Mouse (Mus musculus): ENCODE results near the gene Olfr2. TPM values are rescaled to one million over a fixed set of nuclear protein-coding genes. Genes with fewer than 3 reads are reported as not detected.
"Not testable (repeated sequence)": the region's sequence is repeated elsewhere in the genome, so short reads cannot be mapped to it uniquely, and the experiment has no call there.

Gene Olfr2
- not detected for total RNA-seq (2021)
- long read RNA-seq, experiment 1, result 0 reads
- long read RNA-seq, experiment 2, result 0 reads

- no peak for DNase-seq
Observed at GRCm38 (mm10) chr7:107005972-107006371, at the start of gene Olfr2. TSS of gene Olfr2 (minus strand) at chr7:107006072.

GRCm38 (mm10) chr7:107047578-107047977 lies 41.7 kb upstream of the Olfr2 start:
- DNase-seq, result peak in 1 of 2 experiments; percentile 10

DNA sequence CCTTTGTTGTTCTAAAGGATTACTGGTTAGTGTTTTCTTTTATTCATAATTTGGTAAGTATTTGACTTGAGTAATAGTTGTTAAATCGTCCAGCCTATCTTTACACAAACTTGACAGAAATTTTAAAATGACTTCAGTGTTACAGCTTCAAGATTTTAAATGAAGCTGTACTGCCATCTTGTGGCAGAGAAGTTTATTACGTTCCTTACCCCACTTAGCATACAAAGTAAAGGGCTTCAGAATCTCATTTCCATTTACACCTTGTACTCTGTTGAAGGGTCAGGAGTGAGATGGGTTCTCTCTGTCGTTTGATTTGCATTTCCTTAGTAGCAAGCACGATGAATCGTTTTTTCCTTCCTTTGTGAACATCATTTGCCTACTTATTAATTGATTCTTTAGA lies 40.0 kb upstream of the Olfr2 start:
- DNase-seq, result peak; percentile 16 to 57

DNA sequence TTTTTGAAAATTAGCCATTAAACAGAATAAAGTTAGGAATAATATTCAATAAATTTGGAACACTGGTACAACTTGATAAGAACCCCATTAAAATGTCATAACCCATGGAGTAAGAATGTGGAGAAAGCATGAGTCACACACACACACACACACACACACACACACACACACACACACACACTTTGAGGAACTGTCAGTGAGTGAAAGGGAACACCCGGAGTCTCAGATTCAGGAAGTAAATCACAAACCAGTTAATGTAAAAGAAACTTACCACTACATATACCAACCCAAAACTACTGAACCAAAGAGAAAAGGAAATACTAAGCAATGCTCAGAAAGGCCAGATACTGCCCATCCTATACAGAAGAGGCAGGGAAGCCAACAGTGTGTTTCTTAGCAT lies 38.5 kb upstream of the Olfr2 start:
- no peak for DNase-seq

DNA sequence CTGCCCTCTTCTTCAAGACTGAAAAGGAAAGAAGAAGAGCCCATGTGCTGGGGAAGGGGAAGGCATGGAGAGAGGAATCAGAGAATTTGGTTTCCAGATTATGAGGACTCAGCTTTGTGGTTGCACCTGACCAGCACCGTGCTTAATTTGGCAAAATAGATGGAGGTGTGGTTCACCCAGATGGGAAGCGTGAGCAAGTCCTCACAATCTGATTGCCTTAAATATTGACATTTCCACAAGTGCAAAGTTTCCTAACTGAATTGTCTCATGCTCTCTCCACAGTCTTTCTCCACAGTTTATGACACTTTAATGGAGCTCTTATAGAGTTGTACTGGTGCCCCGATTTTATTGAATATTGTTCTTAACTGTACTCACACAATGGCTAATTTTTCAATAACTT lies 37.3 kb upstream of the Olfr2 start:
- no peak for DNase-seq

- DNase-seq, result no peak
Observed at GRCm38 (mm10) chr7:107039934-107040563, 34.2 kb upstream of the Olfr2 start.

DNA sequence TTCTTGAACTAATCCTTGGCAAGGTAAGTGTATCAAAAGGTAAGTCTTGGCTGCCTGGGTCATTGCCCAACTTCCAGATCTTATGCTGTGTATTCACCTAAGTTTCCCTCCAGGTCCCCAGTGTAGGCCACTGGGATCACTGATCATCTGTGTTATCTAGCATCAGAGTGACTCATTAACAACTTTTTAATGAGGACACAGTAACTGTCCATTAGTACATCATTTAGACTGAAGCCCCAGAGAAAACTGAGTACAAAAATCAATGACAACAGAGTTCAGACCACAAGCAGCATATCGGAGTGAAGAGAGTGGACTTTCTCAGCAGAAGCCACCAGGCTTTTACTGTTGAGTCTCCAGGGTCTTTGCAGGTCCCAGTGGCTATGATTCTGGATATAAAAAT lies 25.0 kb upstream of the Olfr2 start, which contains the start of gene Olfr713:
Gene Olfr713, plus strand, starts transcription at position 301 of the 400 bp plus-strand sequence.
- DNase-seq, result no peak

DNA sequence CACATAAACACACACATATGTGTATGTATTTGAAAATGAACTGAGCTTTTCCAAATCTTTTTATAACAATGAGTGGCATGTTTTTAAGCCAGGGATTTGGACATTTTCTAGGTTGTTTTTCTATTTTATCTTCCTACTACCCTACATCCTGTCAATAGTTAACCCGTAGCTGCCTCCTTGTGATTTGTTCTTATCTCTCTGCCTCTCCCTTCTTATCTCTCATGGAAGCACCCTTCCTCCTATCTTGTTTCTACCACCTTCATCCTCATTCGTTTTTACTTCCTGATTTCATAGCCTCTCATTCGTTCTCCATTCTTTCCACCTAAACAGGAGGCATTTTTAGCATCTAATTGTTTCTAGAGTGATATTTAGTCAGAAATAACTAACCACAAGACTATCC lies 1.7 kb downstream of the Olfr2 start:
- no peak for DNase-seq

- no peak for DNase-seq
Observed at GRCm38 (mm10) chr7:107000798-107001197, 5.1 kb downstream of the Olfr2 start.

- DNase-seq, result no peak
Observed at GRCm38 (mm10) chr7:106985236-106985635, 20.6 kb downstream of the Olfr2 start.

DNA sequence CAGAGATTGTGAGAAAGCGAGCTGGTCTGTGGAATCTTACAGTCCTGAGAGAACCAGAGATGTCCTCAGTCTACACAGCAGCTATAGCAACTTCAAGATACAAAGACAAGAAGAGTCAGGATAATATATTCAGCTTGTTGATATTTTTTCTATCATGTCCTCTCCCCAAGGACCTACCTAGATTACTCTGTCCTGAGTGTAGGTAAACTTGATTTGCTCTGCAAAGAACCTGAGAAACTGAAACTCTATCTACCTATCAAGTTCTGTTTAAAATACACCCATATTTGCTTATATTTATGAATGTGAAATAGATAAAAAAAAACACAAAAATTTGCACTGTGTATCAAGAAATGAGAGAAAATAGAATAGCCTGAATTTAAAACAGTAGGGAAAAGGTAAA lies 30.5 kb downstream of the Olfr2 start, which contains the start of gene Olfr711:
Gene Olfr711, minus strand, starts transcription at position 101 of the 400 bp plus-strand sequence.
- DNase-seq, result no peak

GRCm38 (mm10) chr7:106967503-106967902 lies 38.4 kb downstream of the Olfr2 start:
- not testable (repeated sequence) for DNase-seq

DNA sequence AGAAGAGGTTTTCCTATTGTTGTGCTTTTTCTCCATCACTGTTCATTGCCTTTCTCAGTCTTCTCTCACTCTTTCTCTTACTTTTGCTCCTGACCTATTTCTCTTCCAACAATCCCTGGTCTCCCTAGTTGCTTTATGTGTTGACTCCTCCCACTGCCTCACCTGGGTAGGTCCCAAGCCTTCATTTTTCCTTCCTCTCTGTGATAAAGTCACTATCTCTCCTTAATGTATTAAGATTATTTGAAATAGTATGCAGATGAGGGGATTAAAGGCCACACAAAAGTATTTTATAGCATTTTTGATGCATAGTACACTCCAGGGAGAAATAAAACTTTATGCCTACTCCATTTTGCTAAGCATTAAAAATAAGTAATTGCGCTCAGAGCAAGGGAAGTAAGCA lies 42.0 kb downstream of the Olfr2 start, which contains the start of gene Olfr6:
Gene Olfr6, minus strand, starts transcription at position 101 of the 400 bp plus-strand sequence.
- DNase-seq, result no peak

- no peak for DNase-seq
Observed at GRCm38 (mm10) chr7:106948212-106948611, 57.7 kb downstream of the Olfr2 start, which contains the start of gene Olfr710. TSS of gene Olfr710 (minus strand) at chr7:106948312.

Other genes starting within 250 kb of the Olfr2 start
- gene Olfr699, start 212.9 kb downstream of the Olfr2 start, total RNA-seq (2021), result not detected
- not detected for gene Olfr700, start 197.2 kb downstream of the Olfr2 start, total RNA-seq (2021)
- gene Olfr701, start 191.9 kb downstream of the Olfr2 start, total RNA-seq (2021), result not detected
- not detected for gene Olfr702, start 172.2 kb downstream of the Olfr2 start, total RNA-seq (2021)
- gene Olfr703, start 162.7 kb downstream of the Olfr2 start, total RNA-seq (2021), result not detected
- not detected for gene Olfr704, start 142.9 kb downstream of the Olfr2 start, total RNA-seq (2021)
- gene Olfr705, start 129.2 kb downstream of the Olfr2 start, total RNA-seq (2021), result not detected
- not detected for gene Olfr706, start 117.9 kb downstream of the Olfr2 start, total RNA-seq (2021)
- not detected for gene Olfr707, start 104.8 kb downstream of the Olfr2 start, total RNA-seq (2021)
- not detected for gene Olfr1532-ps1, start 98.1 kb downstream of the Olfr2 start, total RNA-seq (2021)
- not detected for gene Olfr709-ps1, start 73.9 kb downstream of the Olfr2 start, total RNA-seq (2021)
- not detected for gene Olfr710, start 57.8 kb downstream of the Olfr2 start, total RNA-seq (2021)
- gene Olfr6, start 42.1 kb downstream of the Olfr2 start, total RNA-seq (2021), result not detected
- gene Olfr711, start 30.6 kb downstream of the Olfr2 start, total RNA-seq (2021), result not detected
- not detected for gene Olfr713, start 25.1 kb upstream of the Olfr2 start, total RNA-seq (2021)
- gene Olfr714, start 64.9 kb upstream of the Olfr2 start, total RNA-seq (2021), result not detected
- not detected for gene Olfr17, start 87.1 kb upstream of the Olfr2 start, total RNA-seq (2021)
- not detected for gene Olfr715b, start 104.3 kb upstream of the Olfr2 start, total RNA-seq (2021)
- gene Olfr715, start 125.0 kb upstream of the Olfr2 start, total RNA-seq (2021), result not detected
- gene Olfr716, start 132.3 kb upstream of the Olfr2 start, total RNA-seq (2021), result not detected
- not detected for gene Nlrp14, start 160.9 kb upstream of the Olfr2 start, total RNA-seq (2021)
- gene Rbmxl2, start 203.4 kb upstream of the Olfr2 start, total RNA-seq (2021), result not detected